Mouse (Mus musculus): ENCODE data around the gene Sytl3.

Sytl3 gene

DNA sequence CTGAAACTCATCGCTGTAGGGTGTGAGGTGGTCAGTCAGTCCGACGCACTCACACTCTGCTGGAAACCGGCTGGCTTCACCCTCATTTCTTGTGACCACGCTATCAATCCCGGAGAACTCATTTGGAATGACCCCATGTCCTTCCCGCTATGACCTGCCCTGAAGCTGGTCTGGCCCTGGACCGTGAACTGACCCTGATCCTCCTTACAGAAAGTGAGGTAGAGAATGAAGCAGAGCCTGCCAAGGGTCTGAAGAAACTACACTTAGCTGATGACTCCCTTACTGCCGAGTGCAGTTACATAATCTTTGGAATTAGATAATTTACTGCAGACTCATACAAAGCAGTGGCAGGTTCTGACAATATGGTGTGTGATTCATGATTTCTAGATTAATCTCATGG is 96.3 kb downstream of the Sytl3 start:
- DNase-seq (ENCODE audit: low spot score), result no peak

DNA sequence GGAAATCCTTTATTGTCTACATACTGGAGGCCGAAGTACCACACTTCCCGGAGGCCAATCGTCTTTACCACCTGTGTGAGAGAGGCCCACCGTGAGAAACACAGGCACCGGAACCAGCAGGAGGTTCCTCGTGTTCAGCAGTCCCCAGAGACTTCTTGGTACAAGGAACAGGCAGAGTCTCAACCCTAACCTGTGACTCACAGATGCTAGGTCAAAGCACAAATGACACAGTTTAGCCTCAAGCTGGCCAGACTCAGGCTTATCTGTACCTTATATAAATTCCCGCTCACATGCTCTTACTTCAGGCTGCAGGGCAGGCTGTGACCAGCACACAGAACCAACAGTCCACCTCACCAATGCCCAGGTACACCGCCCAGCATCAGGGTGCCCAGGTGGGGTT is 97.0 kb downstream of the Sytl3 start:
- no peak for DNase-seq (ENCODE audit: low spot score)

DNA sequence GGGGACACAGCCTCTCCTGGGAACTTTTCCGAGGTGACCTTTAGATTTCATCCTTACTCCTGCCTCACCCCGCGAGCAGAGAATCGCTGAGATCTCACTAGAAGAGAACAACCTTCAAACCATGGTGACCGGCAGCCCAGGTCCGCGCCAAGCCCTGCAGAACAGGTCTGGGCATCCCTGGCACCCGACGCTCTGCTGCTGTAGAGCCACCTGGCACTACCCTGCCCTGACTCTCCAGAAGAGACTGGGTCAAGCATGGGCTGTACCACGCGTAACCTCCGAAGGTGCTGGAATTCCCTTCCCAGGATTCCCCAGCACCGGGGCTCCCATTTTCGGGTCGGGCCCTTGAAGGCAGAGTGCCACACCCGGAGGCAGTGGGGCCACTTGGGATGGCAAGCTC is 99.0 kb downstream of the Sytl3 start:
- no peak for DNase-seq (ENCODE audit: low spot score)

DNA sequence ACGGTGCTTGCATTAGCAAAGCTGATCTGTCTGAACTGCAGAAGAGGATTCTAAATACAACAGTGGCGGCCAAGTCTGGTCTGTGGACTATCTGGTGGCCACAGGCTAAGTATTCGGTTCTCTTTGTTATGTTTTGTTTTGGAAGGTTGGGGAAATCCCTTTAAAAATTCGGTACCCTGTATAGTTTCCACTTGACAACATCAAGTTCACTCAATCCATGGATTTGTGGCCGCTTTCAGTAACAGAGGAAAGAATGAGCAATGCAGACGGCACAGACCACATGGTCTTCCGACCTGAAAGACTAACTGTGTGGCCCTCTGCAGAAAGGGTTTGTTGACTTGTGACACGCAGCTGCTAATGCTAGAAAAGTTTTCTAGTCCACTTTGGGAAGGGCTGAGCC is 100.0 kb downstream of the Sytl3 start:
- no peak for DNase-seq (ENCODE audit: low spot score)

DNA sequence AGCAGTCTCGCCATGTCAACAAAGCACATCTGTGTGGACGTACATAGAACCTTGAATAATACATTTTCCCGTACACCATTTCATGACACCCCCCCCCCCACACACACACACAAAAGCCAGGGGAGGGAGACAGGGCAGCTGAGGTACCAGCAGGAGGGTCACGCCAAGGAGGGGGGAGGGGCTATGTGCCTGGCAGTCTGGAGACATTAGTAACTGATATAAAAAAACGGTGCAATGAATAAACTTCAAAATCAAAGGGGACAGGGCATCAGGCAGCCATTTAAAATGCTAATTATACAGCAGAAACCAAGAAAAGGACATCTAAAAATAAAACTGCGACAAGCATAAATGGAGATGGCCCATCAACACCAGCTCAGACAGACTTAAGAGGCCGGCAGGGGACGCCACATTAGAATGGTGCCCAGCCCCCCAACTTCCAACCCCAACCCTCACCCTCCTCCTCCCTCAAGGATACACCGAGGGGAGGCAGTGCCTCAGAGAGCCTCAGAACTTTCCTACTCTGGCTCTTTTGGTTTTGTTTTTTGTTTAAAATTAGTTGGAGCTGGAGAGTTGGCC is 100.9 kb downstream of the Sytl3 start:
- no peak for DNase-seq (ENCODE audit: low spot score)

DNA sequence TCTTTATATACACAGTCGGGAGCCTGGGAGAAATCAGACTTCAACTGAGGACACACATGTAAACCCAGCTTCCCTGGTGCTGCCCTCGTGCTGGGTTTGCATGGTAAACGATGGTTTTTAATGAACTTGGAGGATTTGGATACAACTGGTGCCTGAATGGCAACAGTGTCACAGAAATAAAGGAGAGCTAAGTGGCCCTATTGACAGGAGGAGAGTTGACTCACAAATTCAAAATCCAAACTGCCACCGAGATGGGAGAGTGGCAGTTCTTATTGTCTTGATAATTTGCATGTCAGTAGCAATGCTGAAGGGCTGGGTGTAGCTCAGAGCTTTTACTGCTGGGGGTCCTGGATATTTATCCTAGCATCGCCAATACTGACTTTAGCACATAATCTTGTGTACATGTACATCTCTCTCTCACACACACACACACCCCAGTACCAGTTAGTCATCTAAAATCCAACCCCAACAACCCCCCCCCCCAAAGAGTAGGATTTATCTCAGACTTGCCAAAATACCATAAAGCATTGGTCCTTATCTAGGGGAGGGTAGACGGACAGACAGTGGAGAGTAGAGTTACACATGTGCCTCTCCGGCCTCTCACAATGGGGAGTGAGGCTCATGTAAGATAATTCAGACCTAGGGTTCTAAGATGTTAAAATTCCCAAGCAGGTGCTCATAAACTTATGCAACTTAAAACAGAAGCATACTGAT is 104.8 kb downstream of the Sytl3 start:
- DNase-seq (ENCODE audit: low spot score), result no peak

DNA sequence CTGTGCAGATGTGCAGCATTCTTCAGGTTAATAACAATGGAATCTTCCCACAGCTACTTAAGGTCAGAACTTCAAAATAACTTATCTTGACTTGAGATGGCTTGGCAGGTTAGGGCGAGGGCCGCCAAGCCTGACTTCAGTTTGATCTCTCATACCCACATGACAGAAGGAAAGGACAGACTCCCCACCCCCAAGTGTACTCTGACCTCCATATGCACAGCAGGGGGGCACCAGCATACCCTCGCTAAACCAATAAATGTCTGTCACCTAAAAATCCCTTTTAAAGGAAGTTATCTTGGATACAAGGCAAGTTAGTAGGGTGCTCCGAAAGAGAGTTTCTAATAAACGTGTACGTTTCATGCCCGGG is 105.3 kb downstream of the Sytl3 start:
- DNase-seq (ENCODE audit: low spot score), result no peak

DNA sequence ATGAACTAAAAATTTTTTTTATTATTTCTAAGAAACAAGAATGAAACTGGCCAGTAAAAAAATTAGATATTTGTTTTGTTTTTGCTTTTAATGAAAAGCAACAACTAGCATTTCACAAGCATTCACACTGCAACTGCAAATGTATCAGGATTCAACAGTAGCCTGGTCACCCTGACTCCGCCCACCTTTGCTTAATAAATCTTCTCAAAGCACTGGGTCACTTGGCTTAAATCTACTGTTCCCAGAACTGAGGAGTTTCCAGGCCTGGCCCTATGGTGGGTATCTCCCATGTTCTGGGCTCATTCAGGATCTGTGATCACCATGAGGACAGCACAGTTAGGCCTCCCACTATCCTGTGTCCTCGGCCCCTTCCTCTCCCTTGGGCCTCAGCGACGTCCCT is 105.8 kb downstream of the Sytl3 start:
- DNase-seq (ENCODE audit: low spot score), result no peak

DNA sequence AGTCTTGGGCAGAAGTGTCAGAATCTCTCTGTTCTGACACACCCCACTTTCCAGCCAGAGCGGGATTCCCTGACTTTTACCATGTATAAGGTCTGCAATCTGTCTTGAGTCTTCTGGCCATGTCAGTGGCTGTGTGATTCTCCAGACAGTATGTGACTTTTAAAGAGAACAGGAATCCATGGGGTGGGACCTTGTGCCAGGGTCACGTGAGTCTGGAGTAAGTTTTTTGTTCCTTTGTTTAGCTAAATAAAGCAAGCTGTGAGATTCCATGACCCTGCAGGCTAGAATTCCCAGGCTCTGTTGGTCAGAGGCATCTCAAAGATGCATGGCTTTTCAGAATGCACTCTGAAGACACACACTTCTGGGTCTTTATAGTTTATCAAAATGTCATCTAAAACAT is 107.0 kb downstream of the Sytl3 start:
- no peak for DNase-seq (ENCODE audit: low spot score)

DNA sequence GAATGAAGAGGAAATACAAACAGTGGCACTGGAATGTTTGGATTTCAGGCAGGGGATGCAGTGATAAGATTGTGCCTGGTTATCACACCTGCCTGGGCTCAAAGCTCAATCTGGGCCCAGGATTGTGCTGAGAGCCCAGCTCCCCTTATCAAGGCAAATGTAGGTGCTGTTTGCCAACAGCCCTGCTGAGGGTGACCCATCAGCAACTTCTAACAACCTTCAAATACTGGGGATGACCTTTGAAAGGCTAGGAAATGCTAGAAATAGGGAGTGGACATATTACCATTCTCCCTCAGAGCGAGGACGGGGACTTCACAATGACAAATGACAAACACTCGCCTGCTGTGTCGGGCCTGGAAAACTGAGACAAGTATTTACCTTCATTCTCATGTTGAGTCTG is 107.9 kb downstream of the Sytl3 start:
- no peak for DNase-seq (ENCODE audit: low spot score)

DNA sequence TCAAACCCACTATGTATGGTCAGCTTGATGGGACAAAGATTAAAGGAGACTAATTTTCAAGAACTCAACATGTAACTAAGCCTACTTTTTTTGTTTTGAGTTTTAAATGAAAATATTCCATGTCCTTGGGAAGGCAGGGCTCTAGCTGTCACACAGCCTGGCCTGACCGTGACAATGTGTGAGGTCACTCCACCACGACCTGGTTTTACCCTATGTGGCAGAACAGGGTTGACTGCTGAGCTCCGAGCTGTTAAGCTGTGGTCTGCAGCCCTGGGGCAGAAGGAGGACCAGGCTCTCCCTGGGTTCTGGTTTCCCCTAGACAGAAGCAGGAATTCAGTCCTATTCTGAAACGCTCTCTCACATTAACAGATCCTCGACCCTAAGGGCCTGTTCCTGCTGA is 108.9 kb downstream of the Sytl3 start:
- DNase-seq (ENCODE audit: low spot score), result no peak

DNA sequence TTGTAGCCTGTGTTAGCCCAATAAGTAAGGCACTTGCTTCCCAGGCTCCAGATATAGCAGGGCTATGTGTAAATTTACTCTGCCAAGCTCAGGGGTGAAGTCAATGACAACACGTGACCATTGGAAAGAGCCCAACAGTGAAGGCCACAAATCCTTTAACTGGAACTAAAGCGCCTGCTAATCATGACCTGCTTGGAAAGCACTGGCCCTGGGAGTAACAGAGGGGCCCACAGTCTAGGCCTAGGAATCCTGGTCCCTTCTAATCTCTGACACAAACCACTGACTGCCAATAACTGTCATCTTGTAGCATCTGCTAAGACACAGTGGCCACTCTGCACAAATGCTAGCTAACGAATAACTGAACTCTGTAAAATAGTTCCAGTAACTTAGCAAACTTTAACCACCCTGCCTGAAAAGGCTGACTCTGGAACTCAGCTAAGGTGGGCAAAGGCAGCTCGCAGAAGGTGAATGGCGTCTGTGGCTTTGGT is 109.5 kb downstream of the Sytl3 start:
- DNase-seq (ENCODE audit: low spot score), result peak; percentile 51

DNA sequence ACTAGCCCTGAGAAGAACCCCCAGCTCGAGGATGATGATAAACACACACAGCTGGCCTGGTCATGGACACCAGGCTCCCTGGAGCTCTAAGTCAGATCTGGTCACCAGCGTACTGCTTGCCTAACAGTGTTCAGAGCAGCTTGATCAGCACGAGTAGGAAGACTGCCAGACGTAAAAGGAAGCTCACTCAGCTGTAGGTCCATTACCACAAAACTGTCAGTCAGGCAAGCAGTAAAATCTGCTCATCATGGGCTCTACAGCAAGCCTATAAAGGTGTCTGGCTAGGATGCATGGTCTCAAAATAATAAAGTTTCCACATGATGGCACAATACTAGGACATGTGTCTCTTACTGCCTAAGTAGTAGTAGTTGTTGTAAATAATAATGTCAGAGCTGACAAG is 110.7 kb downstream of the Sytl3 start:
- DNase-seq (ENCODE audit: low spot score), result no peak

DNA sequence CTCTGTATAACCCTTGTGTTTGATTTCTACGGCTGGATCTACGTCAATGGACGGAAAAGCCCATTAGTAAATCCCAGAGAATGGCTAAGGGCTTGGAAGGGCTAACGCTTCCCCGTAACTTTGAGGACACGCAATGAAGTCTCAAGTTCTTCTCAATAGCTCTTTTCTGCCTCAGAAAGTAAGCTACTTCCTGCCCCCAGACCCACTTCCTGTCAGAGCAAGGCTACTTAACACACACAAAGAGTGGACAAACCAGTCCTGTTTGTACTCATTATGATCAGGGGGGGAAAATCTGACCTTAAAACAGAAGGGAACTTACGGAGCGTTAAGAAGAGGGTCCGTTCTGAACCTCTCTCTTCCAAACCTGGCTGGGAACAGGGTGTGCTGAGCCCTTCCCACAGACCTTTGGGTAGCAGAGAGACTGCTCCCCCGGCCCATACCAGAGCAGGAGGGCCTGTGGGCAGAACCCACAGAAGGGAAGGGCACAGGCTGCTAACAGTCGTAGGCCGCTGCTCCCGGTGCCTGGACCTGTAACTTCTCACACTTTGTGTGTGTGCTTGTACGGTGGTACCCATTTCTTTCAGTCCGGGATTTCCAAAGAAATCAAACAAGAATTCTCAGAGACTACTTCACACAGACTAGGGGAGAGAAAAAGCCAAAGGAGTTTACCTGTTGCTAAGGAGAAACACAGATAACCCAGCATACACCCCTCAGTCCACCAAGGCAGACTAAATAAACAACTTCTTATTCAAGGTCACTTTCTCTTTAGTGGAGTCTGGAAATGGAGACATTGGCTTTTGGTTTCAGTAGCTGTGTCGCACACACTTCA is 113.0 kb downstream of the Sytl3 start:
- no peak for DNase-seq (ENCODE audit: low spot score)

DNA sequence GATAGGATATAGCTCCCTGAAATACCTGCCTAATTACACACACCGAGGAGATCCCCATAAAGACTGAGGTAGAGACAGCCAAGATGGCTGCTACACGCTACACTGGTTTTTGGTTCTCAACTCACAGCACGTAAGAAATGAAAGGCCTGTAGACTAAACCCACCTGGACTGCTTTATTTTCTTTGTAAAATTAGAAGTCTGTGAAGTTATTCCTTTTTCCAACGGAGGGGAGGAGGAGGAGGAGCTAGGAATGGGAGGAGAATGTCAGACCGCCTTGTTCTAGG is 113.5 kb downstream of the Sytl3 start:
- no peak for DNase-seq (ENCODE audit: low spot score)

DNA sequence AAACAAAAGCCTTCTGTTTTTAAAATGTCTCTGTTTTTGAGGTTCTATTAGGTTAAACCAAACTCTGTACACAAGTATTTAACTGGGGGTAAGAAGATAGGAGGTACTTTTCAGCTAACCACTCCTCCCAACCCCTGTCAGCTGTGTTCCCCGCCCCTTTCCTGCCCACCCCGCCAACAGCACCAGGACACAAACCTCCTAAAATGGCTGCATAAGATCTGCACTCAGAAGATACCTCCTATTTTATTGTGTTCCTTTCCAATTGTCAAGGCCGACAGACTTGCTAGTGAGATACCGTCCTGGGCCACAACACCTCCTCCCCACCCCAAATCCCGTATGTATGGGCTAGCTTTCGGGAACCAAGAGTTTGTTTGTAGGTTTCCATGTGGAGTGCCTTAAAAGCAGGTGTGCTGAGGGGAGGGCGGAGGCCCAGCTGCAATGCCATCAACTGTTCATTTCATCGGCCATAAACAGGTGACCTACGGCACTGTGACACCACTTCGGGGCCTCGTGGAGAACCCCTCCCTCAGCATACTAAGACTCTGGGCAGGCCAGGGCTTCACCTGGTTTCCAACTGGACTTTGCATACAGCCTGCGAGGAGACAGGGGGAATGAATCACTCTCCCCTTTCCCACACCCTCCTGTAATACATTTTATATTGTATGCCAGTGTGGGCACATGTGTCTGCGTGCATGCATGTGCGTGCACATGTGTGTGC is 114.5 kb downstream of the Sytl3 start:
- no peak for DNase-seq (ENCODE audit: low spot score)

DNA sequence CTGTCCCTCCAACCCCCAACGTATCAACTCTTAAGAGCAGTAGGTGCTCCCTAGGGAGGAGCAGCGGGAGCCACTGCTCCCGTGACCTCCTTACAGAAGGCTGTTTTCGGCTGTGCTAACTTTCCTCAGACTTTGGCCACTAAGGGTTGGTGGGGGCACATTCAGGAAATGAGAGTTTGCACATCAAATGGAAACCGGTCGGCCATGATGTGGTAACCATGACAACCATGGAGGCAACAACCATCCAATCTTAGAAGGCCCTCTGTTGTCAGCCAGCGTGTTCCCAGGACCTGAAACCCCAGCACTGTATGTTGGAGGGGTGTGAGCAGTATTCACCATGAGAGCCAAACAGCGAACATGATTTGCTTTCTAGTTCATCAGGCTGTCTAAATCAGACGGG is 116.3 kb downstream of the Sytl3 start:
- DNase-seq (ENCODE audit: low spot score), result no peak

DNA sequence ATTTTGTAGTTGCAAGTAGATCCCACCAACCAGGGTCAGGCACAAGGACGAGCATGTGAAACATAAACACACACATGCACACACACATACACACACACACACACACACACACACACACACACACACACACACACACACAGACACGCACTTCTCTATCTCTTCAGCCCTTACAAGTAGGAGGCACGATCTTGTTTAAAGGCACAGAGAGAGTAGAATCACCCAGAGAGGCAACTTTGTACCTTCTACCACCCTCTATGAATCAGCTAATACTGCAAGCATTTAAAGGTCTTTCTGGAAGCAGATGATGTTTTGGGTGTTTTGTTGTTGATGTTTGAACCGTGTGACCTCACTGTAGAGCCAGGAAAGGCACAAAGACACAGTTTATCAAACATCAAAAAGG is 116.8 kb downstream of the Sytl3 start:
- DNase-seq (ENCODE audit: low spot score), result no peak

DNA sequence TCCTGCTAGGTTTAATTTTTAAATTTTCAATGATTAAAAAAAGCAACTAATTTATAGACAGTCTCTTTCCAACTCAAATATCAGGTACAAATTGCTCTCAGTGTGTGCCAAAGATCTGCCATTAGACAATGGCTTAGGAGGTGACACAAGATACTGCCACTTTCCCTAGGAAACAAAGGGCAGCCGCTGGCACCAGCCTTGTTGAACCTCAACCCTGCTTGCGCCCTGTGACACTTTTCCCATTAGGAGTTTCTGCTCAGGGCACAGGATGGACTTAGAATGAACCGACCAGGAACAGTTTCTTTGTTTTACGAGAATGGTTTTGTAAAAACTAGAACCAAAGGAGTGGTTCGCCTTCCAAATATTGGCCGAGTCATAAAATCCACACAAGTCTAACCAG is 117.2 kb downstream of the Sytl3 start:
- no peak for DNase-seq (ENCODE audit: low spot score)

DNA sequence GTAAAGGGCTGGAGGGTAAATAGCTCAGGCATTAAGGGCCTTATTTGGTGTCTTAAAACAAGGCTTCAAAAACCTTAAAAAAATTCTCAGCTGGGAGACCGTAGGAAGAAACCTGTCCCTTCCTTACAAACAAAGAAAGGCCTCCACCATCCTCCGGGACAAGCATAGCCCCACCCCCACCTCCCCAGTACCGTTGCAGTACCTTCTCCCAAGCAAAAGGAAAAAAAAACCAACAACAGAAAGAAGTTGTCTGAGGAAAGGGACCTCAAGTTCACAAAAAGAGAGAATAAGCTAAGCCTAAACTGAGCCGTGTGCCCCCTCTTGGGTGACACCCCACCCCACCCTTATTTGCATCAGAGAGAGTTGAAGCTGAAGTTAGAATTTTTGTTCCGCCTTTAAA is 117.7 kb downstream of the Sytl3 start:
- no peak for DNase-seq (ENCODE audit: low spot score)

DNA sequence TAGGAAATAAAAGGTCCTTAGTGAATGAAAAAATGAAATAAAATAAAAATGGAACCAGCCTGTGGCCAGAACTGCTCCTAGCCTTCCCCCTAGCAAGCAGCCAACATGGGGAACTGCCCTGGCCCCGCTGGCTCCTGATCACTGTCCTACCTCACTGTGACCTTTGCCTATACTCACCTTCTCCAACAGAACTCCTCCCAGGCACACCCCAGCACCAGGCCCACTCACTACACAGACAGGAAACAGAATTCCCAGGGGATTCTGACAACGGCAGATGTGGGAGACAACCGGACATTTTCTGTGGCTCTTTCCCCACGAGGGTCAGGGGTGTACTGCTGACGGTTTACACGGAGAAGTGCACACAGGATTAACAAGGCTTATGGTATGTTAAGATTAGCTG is 118.2 kb downstream of the Sytl3 start:
- no peak for DNase-seq (ENCODE audit: low spot score)

DNA sequence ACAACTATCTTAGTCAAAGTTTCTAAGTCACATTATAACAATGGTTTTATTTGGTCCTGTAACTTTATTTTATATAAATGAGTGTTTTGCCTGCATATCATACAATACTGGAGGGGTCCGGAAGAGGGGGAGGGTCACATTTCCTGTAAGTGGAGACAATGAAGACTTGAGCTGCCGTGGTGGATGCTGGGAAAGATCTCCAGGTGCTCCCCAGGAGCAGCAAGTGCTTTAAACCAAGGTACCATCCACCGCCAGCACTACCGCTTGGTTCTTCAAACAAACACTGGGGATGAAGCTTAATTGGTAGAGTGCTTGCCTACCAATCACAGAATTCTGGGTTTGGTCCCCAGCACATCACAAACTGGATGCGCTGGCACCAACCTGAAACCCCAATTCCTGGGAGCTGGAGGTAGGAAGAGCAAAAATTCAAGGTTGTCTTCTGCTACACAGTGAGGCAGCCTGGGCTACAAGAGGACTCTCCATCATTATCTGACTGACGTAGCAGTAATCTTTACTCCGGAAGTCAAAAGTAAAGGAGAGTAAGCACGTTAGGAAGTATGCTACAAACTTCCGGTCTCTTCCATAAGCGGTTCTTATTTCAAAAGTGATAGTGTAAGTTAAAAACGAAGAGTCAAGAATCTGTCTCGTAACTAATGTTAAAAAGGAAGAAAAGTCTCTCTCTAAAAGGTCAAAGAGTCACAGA is 118.9 kb downstream of the Sytl3 start:
- no peak for DNase-seq (ENCODE audit: low spot score)

All from lung, postnatal 25 days (tissue).